Mouse (Mus musculus) thymus, adult 2 months (tissue): Measurements from ENCODE around the gene Zfp704.

ENCODE experiments used
- CTCF ChIP-seq: fragments of 200-500 bp; IDR thresholded peaks from 2 replicates; pipeline ENCODE4 v1.5.1; 2012; ENCODE audit warnings: mild to moderate bottlenecking, control low read depth, low read length, moderate library complexity, borderline replicate concordance; ENCODE audit not compliant: control insufficient read depth, poor library complexity, insufficient read depth; ENCODE audit errors: extremely low read depth
- POLR2A ChIP-seq: fragments of 200-500 bp; IDR thresholded peaks from 2 replicates; pipeline ENCODE4 v1.6.1; 2012; ENCODE audit warnings: mild to moderate bottlenecking, low read length, control low read depth, moderate library complexity; ENCODE audit not compliant: control insufficient read depth, poor library complexity, insufficient read depth; ENCODE audit errors: extremely low read depth

GRCm38 (mm10) chr3:9598061-9598460 is 11.8 kb downstream of the Zfp704 start:
- TF ChIP-seq CTCF (no peak), POLR2A (no peak)
